Mouse (Mus musculus) megakaryocyte, adult 5-6 weeks (primary cell): Measurements from ENCODE around the gene Tbx5. TPM values are rescaled to one million over a fixed set of nuclear protein-coding genes. Genes with fewer than 3 reads are reported as not detected.

Experiments used
- ATAC-seq: 2 replicates; pipeline ENCODE4 v1.8.0; 2016; ENCODE audit warnings: mild to moderate bottlenecking, inconsistent platforms; ENCODE audit not compliant: poor library complexity, severe bottlenecking
- total RNA-seq, 2 experiments: library from RNA; stranded (forward) in 1 of 2; stranded (reverse) in 1 of 2; fragments of 153-499, 151-499 nt in 1 of 2; fragments of 221-1000, 200-1000 nt in 1 of 2; gene quantifications; 2 replicates each; pipeline versions ENCODE4 v1.2.3 to v1.2.4; 2015 to 2017

The Tbx5 gene
- total RNA-seq, 2 experiments from 2014 or later: not detected

GRCm38 (mm10) chr5:119922229-119922628 lies 89.8 kb downstream of the Tbx5 start:
- no peak for ATAC-seq

Other genes with a start within 250 kb of the Tbx5 start
- gene Tbx3, start 162.0 kb upstream of the Tbx5 start, total RNA-seq (2015): not detected in 2 replicates
- not detected in 2 replicates for gene Tbx3, start 162.0 kb upstream of the Tbx5 start, total RNA-seq (2017)